Mouse (Mus musculus) E14TG2a.4 (cell line): ENCODE data around the gene Olfr455.

Source experiments
- H3K27me3 ChIP-seq: 2 replicates; pipeline ENCODE4 v1.6.1; 2014; ENCODE audit warnings: low read length, control low read depth; ENCODE audit not compliant: insufficient read depth
- H3K36me3 ChIP-seq: 2 replicates; pipeline ENCODE4 v1.6.1; 2014; ENCODE audit warnings: low read length, control low read depth; ENCODE audit not compliant: insufficient read depth
- H3K4me1 ChIP-seq: replicated peaks from 2 replicates; pipeline ENCODE4 v1.6.1; 2014; ENCODE audit warnings: low read depth, low read length, control low read depth
- H3K4me3 ChIP-seq: replicated peaks from 2 replicates; pipeline ENCODE4 v1.5.1; 2014; ENCODE audit warnings: mild to moderate bottlenecking, low read length
- H3K9me3 ChIP-seq: 2 replicates; pipeline ENCODE4 v1.6.1; 2014; ENCODE audit warnings: low read length, control low read depth
- CTCF ChIP-seq: conservative IDR thresholded peaks from 2 replicates; pipeline ENCODE4 v1.5.1; 2014; ENCODE audit warnings: low read length
- NANOG ChIP-seq: IDR thresholded peaks from 2 replicates; pipeline ENCODE4 v1.6.1; 2014; ENCODE audit warnings: borderline replicate concordance, low read length, mixed read lengths
- POU5F1 ChIP-seq: IDR thresholded peaks from 2 replicates; pipeline ENCODE4 v1.6.1; 2014; ENCODE audit warnings: low read length, borderline replicate concordance

Gene Olfr455

DNA sequence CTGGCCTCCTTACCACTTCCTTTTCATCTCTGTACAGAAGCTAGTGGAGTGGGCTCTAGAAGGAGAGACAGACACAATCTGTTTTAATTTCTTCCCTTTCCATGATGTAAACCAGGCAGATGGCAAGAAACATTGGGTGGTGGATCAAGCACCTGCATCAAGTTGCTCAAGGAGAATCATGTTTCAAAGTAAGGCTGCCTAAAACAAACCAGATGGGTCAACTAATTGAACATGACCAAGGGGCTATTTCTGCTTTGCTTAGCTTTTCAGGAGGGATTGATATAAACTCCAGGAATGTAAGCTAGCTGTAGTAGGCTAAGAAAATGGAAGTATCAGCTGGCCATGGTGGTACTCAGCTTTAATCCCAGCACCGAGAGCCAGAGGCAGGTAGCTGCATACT, 6.7 kb downstream of the Olfr455 start:
- Histone ChIP-seq H3K9me3 (no peaks in the 10 kb centered on the region), H3K4me1 (peaks cover 7% of the 10 kb centered on the region), H3K27me3 (peaks cover 23% of the 10 kb centered on the region), H3K4me3 (no peak overlapping the region), H3K36me3 (no peaks in the 10 kb centered on the region)
- TF ChIP-seq NANOG (no peak), POU5F1 (no peak), CTCF (no peak)

DNA sequence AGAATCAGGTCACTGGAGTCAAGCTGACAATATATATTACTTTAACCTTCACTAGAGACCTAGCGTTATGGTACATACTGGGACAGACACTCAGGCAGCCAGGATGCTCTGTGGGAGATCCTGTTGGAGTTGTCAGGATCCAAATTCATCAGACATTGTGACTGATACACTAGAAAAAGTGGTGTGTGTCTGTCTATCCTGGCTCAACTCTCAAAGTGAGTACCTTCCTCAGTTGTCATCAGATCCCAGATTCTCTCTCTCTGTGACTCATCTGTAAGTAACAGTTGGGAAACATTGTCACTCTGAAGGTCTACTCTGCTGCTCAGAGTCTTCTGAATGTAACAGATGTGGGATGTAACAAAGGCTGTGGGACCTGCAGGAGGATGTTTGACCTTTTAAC, 7.7 kb downstream of the Olfr455 start:
- Histone ChIP-seq H3K4me1 (peaks cover 7% of the 10 kb centered on the region), H3K36me3 (no peaks in the 10 kb centered on the region), H3K27me3 (peaks cover 23% of the 10 kb centered on the region), H3K4me3 (no peak overlapping the region), H3K9me3 (no peaks in the 10 kb centered on the region)
- no peak for TF ChIP-seq NANOG

DNA sequence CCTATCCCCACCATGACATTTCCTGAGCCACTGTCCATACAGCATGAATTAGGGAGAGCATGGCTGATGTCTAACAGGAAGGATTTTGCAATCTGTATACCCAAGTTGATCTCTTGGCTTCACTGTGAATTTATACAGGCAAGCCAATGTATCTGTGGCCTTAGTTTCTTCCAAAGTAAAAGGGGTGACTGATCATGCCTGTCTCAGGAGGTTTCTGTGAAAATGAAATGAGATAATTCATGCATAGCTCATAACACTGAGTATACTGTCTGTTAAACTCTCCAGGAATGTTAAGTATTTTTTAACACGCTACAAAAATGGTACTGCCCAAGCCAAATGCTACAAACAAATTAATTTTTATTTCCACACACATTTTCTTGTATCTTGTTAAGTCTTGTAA, 33.9 kb downstream of the Olfr455 start:
- no peak for TF ChIP-seq CTCF
- TF ChIP-seq NANOG, result no peak
- no peak for TF ChIP-seq POU5F1
- no peaks in the 10 kb centered on the region for H3K4me1 ChIP-seq
- no peaks in the 10 kb centered on the region for H3K36me3 ChIP-seq
- H3K4me3 ChIP-seq, result no peak overlapping the region
- no peaks in the 10 kb centered on the region for H3K9me3 ChIP-seq
- H3K27me3 ChIP-seq, result no peaks in the 10 kb centered on the region

DNA sequence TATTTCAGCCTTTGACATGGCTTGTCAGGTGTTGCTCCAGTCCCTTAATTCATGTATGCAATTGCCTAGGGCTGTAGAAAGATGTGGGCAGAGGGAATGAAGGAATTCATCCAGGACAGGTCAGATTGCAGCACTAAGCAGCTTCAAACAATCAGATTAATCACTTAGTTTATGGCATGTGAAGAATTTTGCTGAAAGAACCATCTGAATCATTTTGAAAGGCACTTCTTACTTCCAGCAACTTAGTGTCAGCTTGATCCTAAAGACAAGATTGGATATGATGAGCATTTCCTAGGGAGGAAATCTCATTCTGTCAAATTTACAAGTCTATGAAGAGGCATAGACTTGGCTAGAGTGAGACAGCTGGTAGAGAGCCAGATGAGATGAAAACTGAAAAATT, 38.1 kb downstream of the Olfr455 start:
- H3K4me3 ChIP-seq, result no peak overlapping the region

DNA sequence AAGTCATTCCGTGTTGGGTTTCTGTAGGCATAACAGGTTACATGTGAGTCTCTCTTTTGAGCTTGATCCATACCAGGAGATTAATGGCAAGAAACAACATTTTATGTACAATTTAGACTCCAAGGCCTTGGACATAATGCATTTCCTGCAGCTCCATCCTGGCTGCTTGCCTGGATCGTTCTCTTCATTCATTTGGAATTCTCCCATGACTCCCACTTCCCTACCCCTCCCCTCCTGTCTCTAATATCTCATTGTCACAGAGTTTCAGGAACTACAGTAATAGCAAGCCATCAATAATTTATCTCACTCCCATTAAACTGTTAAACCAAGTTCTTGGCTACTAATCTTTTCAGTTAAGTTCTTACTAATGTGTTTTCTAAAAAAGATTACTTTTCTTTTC, 43.9 kb downstream of the Olfr455 start:
- no peak overlapping the region for H3K4me3 ChIP-seq
- H3K36me3 ChIP-seq, result no peaks in the 10 kb centered on the region
- H3K4me1 ChIP-seq, result no peaks in the 10 kb centered on the region
- TF ChIP-seq POU5F1 (no peak), CTCF (no peak), NANOG (no peak)
- H3K27me3 ChIP-seq, result no peaks in the 10 kb centered on the region
- H3K9me3 ChIP-seq, result no peaks in the 10 kb centered on the region

More for the DNA sequence above, 38.1 kb downstream of the Olfr455 start:
- Histone ChIP-seq H3K27me3 (no peaks in the 10 kb centered on the region), H3K36me3 (no peaks in the 10 kb centered on the region), H3K4me1 (no peaks in the 10 kb centered on the region), H3K9me3 (no peaks in the 10 kb centered on the region)
- TF ChIP-seq POU5F1 (no peak), CTCF (no peak), NANOG (no peak)

DNA sequence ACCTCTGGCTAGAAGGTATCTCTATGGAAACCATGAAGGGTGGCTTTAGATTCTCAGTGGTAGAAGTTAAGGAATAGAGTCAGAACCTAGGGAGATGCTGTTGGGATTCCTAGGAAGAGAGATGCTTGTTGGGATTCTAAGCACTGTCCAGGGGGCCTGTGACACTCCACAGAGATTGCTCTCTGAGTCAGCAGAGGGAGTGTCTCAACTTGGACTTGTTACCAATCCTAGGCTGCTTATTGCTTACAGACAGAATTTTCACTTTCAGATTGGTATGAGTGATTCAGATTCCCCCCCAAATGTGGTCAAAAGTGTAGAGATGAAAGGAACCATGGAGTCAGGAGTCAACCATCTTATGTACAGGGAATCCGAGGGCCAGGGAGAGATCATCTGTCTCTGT, 57.7 kb downstream of the Olfr455 start:
- Histone ChIP-seq H3K4me1 (no peaks in the 10 kb centered on the region), H3K27me3 (no peaks in the 10 kb centered on the region), H3K9me3 (no peaks in the 10 kb centered on the region), H3K4me3 (no peak overlapping the region), H3K36me3 (no peaks in the 10 kb centered on the region)
- no peak for TF ChIP-seq CTCF
- no peak for TF ChIP-seq NANOG
- TF ChIP-seq POU5F1, result no peak

DNA sequence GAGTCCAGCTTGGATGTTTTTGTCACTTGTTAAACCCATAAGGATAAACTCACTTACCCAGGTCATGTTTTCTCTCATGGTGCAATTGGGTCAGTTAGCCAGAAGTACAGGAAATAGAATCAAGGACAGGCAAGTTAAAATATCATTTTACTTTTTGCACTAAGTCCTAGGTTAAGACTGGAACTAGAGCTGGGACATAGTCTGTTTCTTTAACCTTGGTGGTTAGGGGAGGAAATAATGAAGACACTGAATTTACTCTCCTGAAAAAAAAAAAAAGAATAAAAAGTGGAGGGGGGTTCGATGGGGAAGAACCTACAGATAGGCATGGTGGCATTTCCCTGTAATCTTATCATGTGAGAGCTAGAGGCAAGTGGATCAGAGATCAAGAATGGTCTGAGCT, 60.3 kb downstream of the Olfr455 start, which contains the start of gene Olfr456:
TSS of gene Olfr456 (minus strand) at position 101 of the 400 bp plus-strand sequence.
- H3K4me3 ChIP-seq, result no peak within 1 kb of the TSS
- no peaks in the 10 kb centered on the region for H3K36me3 ChIP-seq
- H3K27me3 ChIP-seq, result no peaks in the 10 kb centered on the region

More for the DNA sequence above, 60.3 kb downstream of the Olfr455 start, which contains the start of gene Olfr456:
- H3K4me1 ChIP-seq, result no peaks in the 10 kb centered on the region
- no peaks in the 10 kb centered on the region for H3K9me3 ChIP-seq
- TF ChIP-seq POU5F1, result no peak
- no peak for TF ChIP-seq CTCF
- no peak for TF ChIP-seq NANOG
